Mouse (Mus musculus): Measurements from ENCODE around the gene Zfp316. TPM values are rescaled to one million over a fixed set of nuclear protein-coding genes. Genes with fewer than 3 reads are reported as not detected.

Gene Zfp316
- total RNA-seq (2014; rRNA removed) (21.5 and 29.8 TPM in 2 replicates), polyA plus RNA-seq (2015; fragmentation: Nextera tagmentation; extraction: Ambion mirVana) (5.5 and 7.5 TPM in 2 replicates)

DNA sequence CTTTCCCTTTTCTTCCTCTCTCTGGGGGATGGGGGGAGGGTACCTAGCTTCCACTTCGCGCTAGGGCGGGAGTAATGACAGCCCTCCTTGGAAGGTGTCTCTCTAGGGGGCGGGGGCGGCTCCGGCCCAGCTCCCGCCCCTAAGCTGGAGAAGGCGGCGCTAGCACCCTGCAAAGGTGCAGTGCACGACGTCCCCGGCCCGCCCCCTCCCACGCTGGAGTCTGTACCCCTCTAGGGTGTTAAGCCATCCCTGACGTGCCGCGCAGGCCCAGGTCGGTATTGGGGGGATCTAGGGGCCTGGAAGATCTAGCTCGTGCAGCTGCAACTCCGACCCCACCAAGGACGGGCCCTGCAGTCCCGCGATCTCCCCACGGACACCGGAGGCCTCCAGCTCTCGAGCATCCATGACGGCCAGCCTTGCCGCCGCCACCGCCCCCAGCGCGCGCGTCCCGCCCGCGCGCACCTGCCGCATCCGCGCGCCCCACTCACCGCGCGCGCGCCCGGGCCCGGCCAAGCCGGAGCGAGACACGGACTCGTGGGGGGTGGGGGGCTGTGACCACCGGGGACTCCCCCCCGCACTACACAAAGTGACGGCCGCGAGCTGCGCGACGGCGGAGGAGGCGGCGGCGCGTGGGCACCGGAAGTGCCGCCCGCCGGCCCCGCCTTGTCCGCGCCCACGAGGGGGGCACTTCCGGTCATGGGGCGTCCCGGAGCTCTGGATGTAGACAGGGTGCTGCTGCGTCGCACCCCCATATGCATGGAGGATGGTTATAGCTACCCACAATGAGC is at the start of gene Zfp316:
Zfp316 (minus strand) TSS at position 660 of the 788 bp plus-strand sequence.
- H3K4me2 ChIP-seq (ENCODE audit: low read depth), result peak within 1 kb of the TSS; percentile 80
- H3K27me3 ChIP-seq (ENCODE audit: insufficient read depth, low read length), result no peaks in the 10 kb centered on the region
- peak within 1 kb of the TSS; percentile 94 for H3K9ac ChIP-seq
- peaks cover 18% of the 10 kb centered on the region for H3K4me1 ChIP-seq (ENCODE audit: insufficient read depth)
- no peak; the same call in 1 of the 2 replicates for TF ChIP-seq CTCF (IDR thresholded peaks at IDR 0.05; ENCODE audit: low read depth)
- no peaks in the 10 kb centered on the region for H3K9me3 ChIP-seq (ENCODE audit: low read length)
- peak within 1 kb of the TSS; percentile 85 for H3K27ac ChIP-seq (ENCODE audit: low read depth, low read length)
- under 1% methylated on average over 74 of the region's 79 CpGs for WGBS
- DNase-seq (peak; percentile 88), ATAC-seq (peak; percentile 88)
- peak within 1 kb of the TSS; percentile 87 for H3K4me3 ChIP-seq (ENCODE audit: low read depth, low read length)
- peaks cover 5% of the 10 kb centered on the region; the same call in 1 of the 2 replicates for H3K36me3 ChIP-seq (ENCODE audit: insufficient read depth)

DNA sequence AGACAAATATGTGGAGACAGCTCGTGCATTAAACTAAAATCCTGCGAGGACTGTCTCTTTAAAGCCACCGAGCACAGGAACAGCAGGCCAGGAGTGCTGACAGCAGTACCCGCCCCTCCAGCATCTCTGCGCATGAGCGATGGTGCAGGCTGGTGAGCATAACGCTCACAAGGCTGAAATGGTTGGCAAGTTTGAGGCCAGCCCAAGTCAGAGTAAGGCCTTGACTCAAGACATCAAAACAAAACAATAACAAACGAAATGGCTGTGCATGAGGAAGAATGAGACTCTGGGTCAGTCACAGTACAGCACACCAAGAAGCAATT is 47.4 kb upstream of the Zfp316 start:
- no peak for TF ChIP-seq CTCF (IDR thresholded peaks at IDR 0.05; ENCODE audit: low read depth)
- H3K4me1 ChIP-seq (ENCODE audit: insufficient read depth), result peaks cover 7% of the 10 kb centered on the region; the same call in 1 of the 2 replicates
- H3K4me2 ChIP-seq (ENCODE audit: low read depth), result no peak overlapping the region
- H3K27me3 ChIP-seq (ENCODE audit: insufficient read depth, low read length), result no peaks in the 10 kb centered on the region
- H3K27ac ChIP-seq (ENCODE audit: low read depth, low read length), result no peak overlapping the region
- 91% methylated on average over 8 of the region's 8 CpGs for WGBS
- H3K9ac ChIP-seq, result no peak overlapping the region
- DNase-seq, result no peak
- H3K4me3 ChIP-seq (ENCODE audit: low read depth, low read length), result no peak overlapping the region
- ATAC-seq, result no peak
- peaks cover 56% of the 10 kb centered on the region for H3K36me3 ChIP-seq (ENCODE audit: insufficient read depth)
- no peaks in the 10 kb centered on the region for H3K9me3 ChIP-seq (ENCODE audit: low read length)

DNA sequence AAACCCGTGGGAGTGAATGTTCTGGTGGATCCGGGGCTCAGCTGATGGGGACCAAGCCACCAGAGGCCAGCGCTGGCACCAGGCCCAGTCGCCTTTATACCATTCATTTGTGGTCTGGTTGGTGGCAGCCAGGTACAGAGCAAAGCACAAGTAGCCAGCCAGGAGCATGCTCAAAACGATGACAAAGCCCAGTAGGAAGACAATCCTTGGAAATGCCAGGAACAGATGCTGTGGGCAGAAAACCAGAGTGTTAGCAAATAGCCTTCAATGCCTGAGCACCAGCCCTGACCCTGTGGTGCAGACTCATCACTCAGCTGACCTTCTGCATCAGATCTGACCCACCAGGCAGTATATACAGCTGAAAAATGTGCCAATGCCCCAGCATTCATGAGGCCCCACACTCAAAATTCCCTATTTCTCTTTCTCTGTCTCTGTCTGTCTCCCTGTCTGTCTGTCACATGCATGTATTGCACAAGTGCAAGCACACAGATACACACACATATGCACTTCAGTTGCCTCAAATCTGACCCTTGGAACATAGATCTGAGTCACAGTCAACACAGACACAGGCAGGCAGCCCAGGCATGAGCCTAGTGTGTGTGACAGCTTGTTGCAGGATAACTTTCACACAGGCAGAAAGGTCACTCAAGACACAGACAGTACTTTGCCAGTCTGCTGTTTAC is 46.9 kb upstream of the Zfp316 start:
- H3K9me3 ChIP-seq (ENCODE audit: low read length), result no peaks in the 10 kb centered on the region
- no peak overlapping the region for H3K4me3 ChIP-seq (ENCODE audit: low read depth, low read length)
- ATAC-seq (no peak), DNase-seq (no peak)
- H3K27me3 ChIP-seq (ENCODE audit: insufficient read depth, low read length), result no peaks in the 10 kb centered on the region
- H3K4me1 ChIP-seq (ENCODE audit: insufficient read depth), result peaks cover 7% of the 10 kb centered on the region; the same call in 1 of the 2 replicates
- peaks cover 56% of the 10 kb centered on the region for H3K36me3 ChIP-seq (ENCODE audit: insufficient read depth)
- no peak overlapping the region for H3K4me2 ChIP-seq (ENCODE audit: low read depth)
- 85% methylated on average over 5 of the region's 5 CpGs for WGBS
- TF ChIP-seq CTCF (IDR thresholded peaks at IDR 0.05; ENCODE audit: low read depth), result no peak
- no peak overlapping the region for H3K9ac ChIP-seq
- H3K27ac ChIP-seq (ENCODE audit: low read depth, low read length), result no peak overlapping the region

DNA sequence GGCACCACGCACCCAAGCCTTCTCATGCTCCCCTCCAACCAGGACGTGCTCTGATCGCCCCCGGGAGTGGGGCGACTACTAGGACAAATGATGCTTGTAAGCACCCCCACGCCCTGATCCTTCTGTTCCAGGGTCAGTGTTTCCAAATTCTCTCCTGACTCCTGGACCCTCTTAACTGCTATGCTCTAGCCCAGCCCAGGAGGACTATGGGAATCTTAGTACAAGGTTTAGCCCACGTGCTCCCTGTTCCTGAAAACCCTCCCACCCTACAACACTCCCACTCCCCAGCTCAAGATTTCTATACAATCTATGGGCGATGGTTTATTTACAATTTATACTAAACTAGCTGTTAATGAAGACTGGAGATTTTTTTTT is 45.7 kb upstream of the Zfp316 start:
- Histone ChIP-seq H3K36me3 (ENCODE audit: insufficient read depth) (peaks cover 61% of the 10 kb centered on the region), H3K4me2 (ENCODE audit: low read depth) (peak overlapping the region; percentile 73), H3K9me3 (ENCODE audit: low read length) (no peaks in the 10 kb centered on the region), H3K9ac (peak overlapping the region; percentile 96), H3K4me3 (ENCODE audit: low read depth, low read length) (peak overlapping the region; percentile 94), H3K27ac (ENCODE audit: low read depth, low read length) (peak overlapping the region; percentile 97; the same call in 1 of the 2 replicates), H3K27me3 (ENCODE audit: insufficient read depth, low read length) (no peaks in the 10 kb centered on the region), H3K4me1 (ENCODE audit: insufficient read depth) (peaks cover 7% of the 10 kb centered on the region; the same call in 1 of the 2 replicates)
- WGBS, result 13% methylated on average over 8 of the region's 8 CpGs
- no peak for TF ChIP-seq CTCF (IDR thresholded peaks at IDR 0.05; ENCODE audit: low read depth)
- DNase-seq (no peak), ATAC-seq (peak; percentile 19)

DNA sequence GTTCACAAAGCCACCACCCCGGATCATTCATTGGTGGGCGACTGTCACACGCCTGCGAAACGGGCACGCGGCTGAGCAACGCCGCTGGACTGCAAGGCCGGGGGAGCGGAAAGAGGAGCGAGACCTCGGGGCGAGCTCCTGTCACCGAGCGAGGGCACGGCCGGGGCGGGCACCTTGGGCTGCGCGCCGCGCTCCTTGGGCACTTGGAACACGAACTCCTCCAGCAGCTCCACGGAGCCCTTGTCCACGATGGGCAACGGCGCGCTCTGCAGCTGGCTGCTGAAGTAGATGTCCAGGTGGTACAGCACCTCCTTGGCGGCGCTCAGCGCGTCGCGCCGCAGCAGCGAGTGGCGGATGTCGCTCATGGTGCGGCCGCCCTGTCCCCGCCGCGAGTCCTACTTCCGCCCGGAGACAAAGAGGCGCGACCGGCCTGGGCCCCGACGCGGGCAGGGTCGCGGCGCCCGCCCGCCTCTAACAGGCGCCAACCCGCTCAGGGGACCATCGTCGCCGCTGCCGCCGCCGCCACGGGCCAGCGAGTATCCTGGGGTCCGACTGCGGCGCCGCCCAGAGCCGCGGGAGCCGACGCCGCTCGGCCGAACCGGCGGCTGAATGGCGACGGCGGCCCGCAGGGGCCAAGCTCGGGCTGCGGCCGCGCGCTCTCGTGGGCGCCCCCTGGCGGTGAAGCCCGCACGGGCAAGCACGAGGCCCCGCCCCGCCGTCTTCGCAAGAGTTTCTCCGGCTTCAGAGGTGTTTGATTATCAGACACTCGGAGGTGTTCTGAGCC is 45.1 kb upstream of the Zfp316 start, which contains the start of gene E130309D02Rik:
E130309D02Rik (minus strand) TSS at position 631 of the 784 bp plus-strand sequence.
- peak within 1 kb of the TSS; percentile 97 for H3K27ac ChIP-seq (ENCODE audit: low read depth, low read length)
- peak within 1 kb of the TSS; percentile 96 for H3K9ac ChIP-seq
- peaks cover 61% of the 10 kb centered on the region for H3K36me3 ChIP-seq (ENCODE audit: insufficient read depth)
- H3K4me2 ChIP-seq (ENCODE audit: low read depth), result peak within 1 kb of the TSS; percentile 73
- no peaks in the 10 kb centered on the region for H3K9me3 ChIP-seq (ENCODE audit: low read length)
- WGBS, result 1% methylated on average over 97 of the region's 101 CpGs
- ATAC-seq (peak; percentile 88), DNase-seq (peak; percentile 90)
- H3K4me3 ChIP-seq (ENCODE audit: low read depth, low read length), result peak within 1 kb of the TSS; percentile 94
- no peaks in the 10 kb centered on the region for H3K27me3 ChIP-seq (ENCODE audit: insufficient read depth, low read length)
- H3K4me1 ChIP-seq (ENCODE audit: insufficient read depth), result peaks cover 7% of the 10 kb centered on the region; the same call in 1 of the 2 replicates
- peak; percentile 83 for TF ChIP-seq CTCF (IDR thresholded peaks at IDR 0.05; ENCODE audit: low read depth)

DNA sequence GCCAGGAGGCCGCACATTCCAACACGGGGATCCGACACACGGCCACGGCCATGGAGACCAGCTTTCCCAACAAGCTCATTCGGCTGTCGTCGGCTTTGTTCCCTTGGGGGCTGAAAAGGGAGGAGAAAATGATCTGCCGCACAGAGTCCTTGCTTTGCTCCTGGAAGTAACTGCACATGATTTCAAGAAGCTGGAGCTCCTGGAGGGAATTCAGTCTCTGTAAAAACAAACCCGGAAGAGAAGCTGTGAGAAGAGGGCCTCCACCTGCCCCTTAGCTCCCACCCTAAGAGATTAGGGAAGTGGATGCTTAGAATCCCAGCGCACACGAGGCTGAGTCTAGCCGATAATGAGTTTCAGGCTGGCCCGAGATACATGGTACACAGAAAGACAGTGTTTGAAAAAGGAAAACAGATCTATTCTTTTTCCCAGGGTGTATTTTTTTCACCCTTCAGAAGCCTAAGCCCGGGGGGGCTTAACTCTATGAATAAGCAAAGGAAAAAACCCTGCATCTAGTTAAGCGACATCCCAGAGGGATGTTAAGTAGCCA is 44.4 kb upstream of the Zfp316 start:
- Histone ChIP-seq H3K27me3 (ENCODE audit: insufficient read depth, low read length) (no peaks in the 10 kb centered on the region), H3K4me2 (ENCODE audit: low read depth) (peak overlapping the region; percentile 73), H3K27ac (ENCODE audit: low read depth, low read length) (peak overlapping the region; percentile 97), H3K4me3 (ENCODE audit: low read depth, low read length) (peak overlapping the region; percentile 94), H3K4me1 (ENCODE audit: insufficient read depth) (peaks cover 7% of the 10 kb centered on the region; the same call in 1 of the 2 replicates), H3K36me3 (ENCODE audit: insufficient read depth) (peaks cover 61% of the 10 kb centered on the region), H3K9ac (peak overlapping the region; percentile 96), H3K9me3 (ENCODE audit: low read length) (no peaks in the 10 kb centered on the region)
- DNase-seq, result peak; percentile 72
- 2% methylated on average over 16 of the region's 16 CpGs for WGBS
- peak; percentile 28 for ATAC-seq
- no peak for TF ChIP-seq CTCF (IDR thresholded peaks at IDR 0.05; ENCODE audit: low read depth)

Measured in forebrain, postnatal 0 days (tissue).